Mouse (Mus musculus): Measurements from ENCODE around the gene Kif26b.

GRCm38 (mm10) chr1:178880905-178881304 is 352.0 kb downstream of the Kif26b start:
- TF ChIP-seq CTCF (IDR thresholded peaks at IDR 0.05; ENCODE audit: low read depth, low read length): no peak
- no peak for TF ChIP-seq GATA2 (IDR thresholded peaks at IDR 0.05; ENCODE audit: borderline replicate concordance, low read depth, low read length)
- no peak for TF ChIP-seq GATA1 (IDR thresholded peaks at IDR 0.05; ENCODE audit: borderline replicate concordance, low read length)
- no peak for TF ChIP-seq TAL1 (conservative IDR thresholded peaks at IDR 0.05; ENCODE audit: low read depth, low read length)
- TF ChIP-seq POLR2AphosphoS5 (IDR thresholded peaks at IDR 0.05; ENCODE audit: insufficient replicate concordance, low read depth, low read length): no peak

Data from G1E (cell line).